Mouse (Mus musculus) midbrain, embryonic 16.5 days (tissue): ENCODE results near the gene Sergef. TPM values are rescaled to one million over a fixed set of nuclear protein-coding genes. Genes with fewer than 3 reads are reported as not detected.

Source experiments
- ATAC-seq: fragments of 200-750 bp; cut with Nextera tagmentation; 2 replicates; pipeline ENCODE4 v1.8.0; 2017; ENCODE audit warnings: moderate TSS enrichment
- H3K27ac ChIP-seq: fragments of 300-500 bp; sonication (generic); 2 replicates; pipeline ENCODE4 v1.5.1; 2014; ENCODE audit warnings: mild to moderate bottlenecking, low read length, mixed read lengths
- H3K27me3 ChIP-seq: fragments of 300-500 bp; sonication (generic); 2 replicates; pipeline ENCODE4 v1.6.1; 2014; ENCODE audit warnings: low read depth, low read length, mixed read lengths; ENCODE audit not compliant: control insufficient read depth, insufficient read depth
- H3K36me3 ChIP-seq: fragments of 300-500 bp; sonication (generic); 2 replicates; pipeline ENCODE4 v1.6.1; 2014; ENCODE audit warnings: mild to moderate bottlenecking, low read length, moderate library complexity, mixed read lengths; ENCODE audit not compliant: control insufficient read depth, insufficient read depth
- H3K4me1 ChIP-seq: fragments of 300-500 bp; sonication (generic); 2 replicates; pipeline ENCODE4 v1.6.1; 2014; ENCODE audit warnings: mild to moderate bottlenecking, low read length, mixed read lengths; ENCODE audit not compliant: control insufficient read depth, insufficient read depth
- H3K4me2 ChIP-seq: fragments of 300-500 bp; sonication (generic); 2 replicates; pipeline ENCODE4 v1.6.1; 2014; ENCODE audit warnings: mild to moderate bottlenecking, low read length, mixed read lengths
- H3K4me3 ChIP-seq: fragments of 300-500 bp; sonication (generic); 2 replicates; pipeline ENCODE4 v1.5.1; 2014; ENCODE audit warnings: low read depth, mild to moderate bottlenecking, low read length, moderate library complexity, mixed read lengths
- H3K9ac ChIP-seq: fragments of 300-500 bp; sonication (generic); 2 replicates; pipeline ENCODE4 v1.6.1; 2014; ENCODE audit warnings: low read depth, low read length, mixed read lengths
- H3K9me3 ChIP-seq: fragments of 300-500 bp; sonication (generic); replicated peaks from 2 replicates; pipeline ENCODE4 v1.6.1; 2014; ENCODE audit warnings: mild to moderate bottlenecking, low read length, mixed read lengths; ENCODE audit not compliant: control insufficient read depth, poor library complexity, severe bottlenecking
- WGBS: fragments of 180-500 bp; shearing (Covaris S2); extraction: QIAGEN DNeasy Blood & Tissue Kit; methylation state at CpG from one replicate; pipeline ENCODE4 v1.1.7; 2014; 5-methylcytosine and 5-hydroxymethylcytosine counted together
- polyA plus RNA-seq: library from polyadenylated mRNA; unstranded; fragments of >200 nt; fragmentation: Nextera tagmentation; extraction: Ambion mirVana; gene quantifications from 2 replicates; pipeline ENCODE4 v1.2.1, GENCODE M21; 2015

The Sergef gene
- polyA plus RNA-seq, 1 experiment from 2014 or later = 45.8 TPM

GRCm38 (mm10) chr7:46589181-46589580, 50.4 kb downstream of the Sergef start:
- no peak overlapping the region for H3K9ac ChIP-seq
- H3K27ac ChIP-seq = no peak overlapping the region
- 84% methylated on average over 12 of the region's 12 CpGs for whole genome bisulfite sequencing

GRCm38 (mm10) chr7:46588005-46588404, 51.6 kb downstream of the Sergef start:
- 0 out of 2 replicates have a peak, but pooled peaks cover 3% of the 10 kb centered on the region for H3K36me3 ChIP-seq
- no peak overlapping the region for H3K4me2 ChIP-seq
- no peaks in the 10 kb centered on the region for H3K27me3 ChIP-seq
- no peaks in the 10 kb centered on the region for H3K9me3 ChIP-seq
- no peak overlapping the region for H3K9ac ChIP-seq
- 67% methylated on average over 7 of the region's 7 CpGs for WGBS
- no peak overlapping the region for H3K27ac ChIP-seq
- H3K4me1 ChIP-seq = peaks cover 9% of the 10 kb centered on the region
- no peak for ATAC-seq
- H3K4me3 ChIP-seq = no peak overlapping the region

More at GRCm38 (mm10) chr7:46589181-46589580, 50.4 kb downstream of the Sergef start:
- Histone ChIP-seq H3K27me3 (no peaks in the 10 kb centered on the region), H3K9me3 (no peaks in the 10 kb centered on the region), H3K36me3 (0 out of 2 replicates have a peak, but pooled peaks cover 3% of the 10 kb centered on the region), H3K4me2 (no peak overlapping the region), H3K4me3 (no peak overlapping the region), H3K4me1 (peaks cover 9% of the 10 kb centered on the region)
- no peak for ATAC-seq

- peak; percentile 36; the same call in 1 of the 2 replicates for ATAC-seq
- H3K4me3 ChIP-seq = no peak overlapping the region
- WGBS = 50% methylated on average over 17 of the region's 17 CpGs
Observed at GRCm38 (mm10) chr7:46587466-46587865, 52.1 kb downstream of the Sergef start.

GRCm38 (mm10) chr7:46586621-46587216, 52.9 kb downstream of the Sergef start:
- Histone ChIP-seq H3K4me1 (peaks cover 9% of the 10 kb centered on the region), H3K9ac (no peak overlapping the region), H3K4me2 (no peak overlapping the region), H3K4me3 (no peak overlapping the region), H3K9me3 (no peaks in the 10 kb centered on the region), H3K36me3 (0 out of 2 replicates have a peak, but pooled peaks cover 5% of the 10 kb centered on the region), H3K27ac (no peak overlapping the region), H3K27me3 (no peaks in the 10 kb centered on the region)
- ATAC-seq = no peak
- WGBS = 85% methylated on average over 10 of the region's 10 CpGs

More at GRCm38 (mm10) chr7:46587466-46587865, 52.1 kb downstream of the Sergef start:
- no peak overlapping the region for H3K27ac ChIP-seq
- H3K9me3 ChIP-seq = no peaks in the 10 kb centered on the region
- no peak overlapping the region for H3K9ac ChIP-seq
- no peaks in the 10 kb centered on the region for H3K27me3 ChIP-seq
- 0 out of 2 replicates have a peak, but pooled peaks cover 5% of the 10 kb centered on the region for H3K36me3 ChIP-seq
- H3K4me2 ChIP-seq = no peak overlapping the region
- H3K4me1 ChIP-seq = peaks cover 9% of the 10 kb centered on the region

- 95% methylated on average over 6 of the region's 6 CpGs for WGBS
- peaks cover 7% of the 10 kb centered on the region for H3K4me1 ChIP-seq
- H3K9me3 ChIP-seq = no peaks in the 10 kb centered on the region
- H3K4me3 ChIP-seq = no peak overlapping the region
- H3K36me3 ChIP-seq = 0 out of 2 replicates have a peak, but pooled peaks cover 5% of the 10 kb centered on the region
- H3K27ac ChIP-seq = no peak overlapping the region
- ATAC-seq = no peak
- no peaks in the 10 kb centered on the region for H3K27me3 ChIP-seq
- no peak overlapping the region for H3K9ac ChIP-seq
- H3K4me2 ChIP-seq = no peak overlapping the region
Observed at GRCm38 (mm10) chr7:46582750-46583149, 56.9 kb downstream of the Sergef start.

- ATAC-seq = no peak
- 0 out of 2 replicates have a peak, but pooled peaks cover 5% of the 10 kb centered on the region for H3K36me3 ChIP-seq
- H3K27me3 ChIP-seq = no peaks in the 10 kb centered on the region
- 80% methylated on average over 8 of the region's 8 CpGs for WGBS
- no peak overlapping the region for H3K9ac ChIP-seq
- no peak overlapping the region for H3K4me3 ChIP-seq
- no peak overlapping the region for H3K27ac ChIP-seq
- H3K4me2 ChIP-seq = no peak overlapping the region
- peaks cover 3% of the 10 kb centered on the region; the same call in 1 of the 2 replicates for H3K4me1 ChIP-seq
- H3K9me3 ChIP-seq = no peaks in the 10 kb centered on the region
Observed at GRCm38 (mm10) chr7:46581358-46581930, 58.2 kb downstream of the Sergef start.

GRCm38 (mm10) chr7:46578091-46578490, 61.5 kb downstream of the Sergef start:
- Histone ChIP-seq H3K9me3 (no peaks in the 10 kb centered on the region), H3K9ac (no peak overlapping the region), H3K4me1 (no peaks in the 10 kb centered on the region; the same call in 1 of the 2 replicates), H3K4me2 (no peak overlapping the region), H3K27ac (no peak overlapping the region), H3K27me3 (no peaks in the 10 kb centered on the region), H3K4me3 (no peak overlapping the region), H3K36me3 (peaks cover 2% of the 10 kb centered on the region; the same call in 1 of the 2 replicates)
- 89% methylated on average over 5 of the region's 5 CpGs for WGBS
- ATAC-seq = no peak

GRCm38 (mm10) chr7:46575897-46576296, 63.7 kb downstream of the Sergef start:
- WGBS = 80% methylated on average over 2 of the region's 2 CpGs
- no peak for ATAC-seq
- no peak overlapping the region for H3K27ac ChIP-seq
- no peaks in the 10 kb centered on the region for H3K9me3 ChIP-seq
- H3K4me3 ChIP-seq = no peak overlapping the region
- H3K36me3 ChIP-seq = no peaks in the 10 kb centered on the region; the same call in 1 of the 2 replicates
- no peak overlapping the region for H3K9ac ChIP-seq
- H3K4me2 ChIP-seq = no peak overlapping the region
- no peaks in the 10 kb centered on the region; the same call in 1 of the 2 replicates for H3K4me1 ChIP-seq
- no peaks in the 10 kb centered on the region for H3K27me3 ChIP-seq
